Mouse (Mus musculus): ENCODE data around the gene St6galnac6.

- no peak for TF ChIP-seq CTCF (IDR thresholded peaks at IDR 0.05; ENCODE audit: control insufficient read depth, insufficient read depth, insufficient replicate concordance, low read depth, low read length)
- no peak for TF ChIP-seq POLR2A (IDR thresholded peaks at IDR 0.05; ENCODE audit: control insufficient read depth, low read depth, low read length)
These were observed 28.6 kb downstream of the St6galnac6 start for GRCm38 (mm10) chr2:32628044-32628550.

All from testis, adult 2 months (tissue).